Mouse (Mus musculus): ENCODE data around the gene Jade1.

Gene Jade1

GRCm38 (mm10) chr3:41598412-41598811, 42.9 kb downstream of the Jade1 start:
- DNase-seq (ENCODE audit: low read depth, low spot score) = no peak

DNA sequence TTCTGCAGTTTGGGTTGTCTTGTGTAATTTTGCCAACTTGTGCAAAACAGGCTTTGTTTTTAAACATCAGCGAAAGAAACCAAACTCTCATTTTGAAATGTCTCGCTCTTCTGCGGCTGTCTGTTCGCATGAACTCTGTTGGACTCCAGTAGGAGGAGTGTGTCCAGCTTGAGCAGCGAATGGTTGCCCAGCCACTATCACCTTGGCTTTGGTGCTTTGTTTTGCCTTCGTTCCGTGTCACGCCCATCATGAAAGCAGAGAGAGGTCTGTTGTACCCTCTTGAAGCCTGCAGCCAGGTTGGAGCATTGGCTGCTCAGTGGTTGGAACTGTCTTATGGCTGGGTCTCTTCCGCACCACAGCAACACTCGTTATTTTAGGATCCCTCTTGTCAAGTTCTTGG, 43.7 kb downstream of the Jade1 start:
- DNase-seq (ENCODE audit: low read depth, low spot score) = no peak

DNA sequence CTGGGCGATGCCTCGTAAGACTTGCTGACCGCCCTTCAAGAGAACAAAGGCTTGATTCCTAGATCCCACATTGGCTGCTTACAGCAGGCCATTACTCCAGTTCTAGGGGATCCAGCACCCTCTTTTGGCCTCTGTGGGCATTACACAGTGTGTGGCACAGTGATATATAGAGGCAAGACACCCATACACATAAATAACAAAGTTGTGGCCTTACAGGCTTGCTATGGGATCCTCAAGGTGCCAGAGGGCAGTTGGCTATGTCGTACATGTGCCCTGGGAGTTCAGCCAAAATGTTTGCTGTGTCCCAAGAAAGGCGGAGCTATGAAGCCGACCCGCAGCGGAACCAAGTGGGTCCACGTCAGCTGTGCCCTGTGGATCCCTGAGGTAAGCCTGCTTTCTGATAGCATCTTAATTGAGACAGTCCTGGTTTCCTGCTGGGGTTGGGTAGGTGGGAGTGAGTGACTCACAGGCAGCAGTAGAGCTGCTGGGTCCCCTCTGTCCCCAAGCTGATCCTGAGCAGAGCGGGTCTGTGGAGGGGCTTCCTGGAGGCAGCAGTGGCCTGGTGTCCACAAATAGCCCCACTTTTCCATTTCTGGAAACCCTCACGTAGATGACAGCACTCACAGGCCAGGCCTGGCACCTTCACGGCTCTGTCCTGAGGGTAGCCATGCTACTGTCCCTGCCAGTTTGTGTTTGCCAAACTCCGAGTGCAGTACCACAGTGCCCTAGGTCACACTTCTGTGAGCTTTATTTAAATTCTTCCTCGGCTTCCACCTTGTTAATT, 44.5 kb downstream of the Jade1 start:
- DNase-seq (ENCODE audit: low read depth, low spot score) = no peak

- no peak for DNase-seq (ENCODE audit: low read depth, low spot score)
Observed at GRCm38 (mm10) chr3:41601226-41602020, 45.9 kb downstream of the Jade1 start.

- no peak for DNase-seq (ENCODE audit: low read depth, low spot score)
Observed at GRCm38 (mm10) chr3:41602933-41603332, 47.4 kb downstream of the Jade1 start.

- no peak for DNase-seq (ENCODE audit: low read depth, low spot score)
Observed at GRCm38 (mm10) chr3:41603470-41604019, 48.0 kb downstream of the Jade1 start.

- DNase-seq (ENCODE audit: low read depth, low spot score) = no peak
Observed at GRCm38 (mm10) chr3:41604629-41605321, 49.2 kb downstream of the Jade1 start.

- DNase-seq (ENCODE audit: low read depth, low spot score) = no peak
Observed at GRCm38 (mm10) chr3:41605601-41606329, 50.2 kb downstream of the Jade1 start.

GRCm38 (mm10) chr3:41606330-41606664, 50.8 kb downstream of the Jade1 start:
- no peak for DNase-seq (ENCODE audit: low read depth, low spot score)

GRCm38 (mm10) chr3:41607050-41607449, 51.5 kb downstream of the Jade1 start:
- no peak for DNase-seq (ENCODE audit: low read depth, low spot score)

- DNase-seq (ENCODE audit: low read depth, low spot score) = no peak
Observed at GRCm38 (mm10) chr3:41607467-41607866, 51.9 kb downstream of the Jade1 start.

DNA sequence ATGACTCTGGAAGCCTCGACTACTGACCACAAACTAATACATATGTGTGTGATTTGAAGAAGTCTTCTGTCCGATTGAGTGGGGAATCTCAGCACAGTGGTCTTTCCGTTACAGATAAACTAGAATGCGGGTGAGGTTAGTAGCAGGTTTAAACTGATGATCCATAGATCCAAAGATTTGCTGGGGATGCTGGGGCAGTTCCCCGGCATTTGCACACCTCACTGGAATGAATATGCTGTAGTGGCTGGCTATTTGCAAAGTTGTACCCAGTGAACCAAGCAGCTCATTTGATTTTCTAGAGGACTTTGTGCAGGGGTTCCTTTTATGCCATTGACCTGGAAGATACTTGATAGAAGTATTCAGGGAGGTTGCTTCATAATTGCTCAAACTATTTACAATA, 53.5 kb downstream of the Jade1 start:
- DNase-seq (ENCODE audit: low read depth, low spot score) = no peak

GRCm38 (mm10) chr3:41612211-41612610, 56.7 kb downstream of the Jade1 start:
- DNase-seq (ENCODE audit: low read depth, low spot score) = no peak

DNA sequence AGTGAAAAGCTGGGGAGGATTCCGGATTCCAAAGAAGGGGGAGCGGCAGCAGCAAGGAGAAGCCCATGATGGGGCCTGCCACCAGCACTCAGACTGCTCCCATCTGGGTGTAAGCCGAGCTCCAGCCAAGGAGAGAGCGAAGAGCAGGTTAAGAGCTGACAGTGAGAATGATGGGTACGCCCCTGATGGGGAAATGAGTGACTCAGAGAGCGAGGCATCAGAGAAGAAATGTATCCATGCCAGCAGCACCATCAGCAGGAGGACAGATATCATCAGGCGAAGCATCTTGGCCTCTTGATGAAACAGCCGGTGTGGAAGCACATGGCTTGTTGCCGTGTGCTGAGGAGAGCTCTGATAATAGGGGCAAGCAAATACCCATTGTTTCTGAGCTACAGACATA, 58.2 kb downstream of the Jade1 start:
- DNase-seq (ENCODE audit: low read depth, low spot score) = no peak

- DNase-seq (ENCODE audit: low read depth, low spot score) = no peak
Observed at GRCm38 (mm10) chr3:41614230-41614985, 58.9 kb downstream of the Jade1 start.

- DNase-seq (ENCODE audit: low read depth, low spot score) = no peak
Observed at GRCm38 (mm10) chr3:41618036-41618435, 62.5 kb downstream of the Jade1 start.

DNA sequence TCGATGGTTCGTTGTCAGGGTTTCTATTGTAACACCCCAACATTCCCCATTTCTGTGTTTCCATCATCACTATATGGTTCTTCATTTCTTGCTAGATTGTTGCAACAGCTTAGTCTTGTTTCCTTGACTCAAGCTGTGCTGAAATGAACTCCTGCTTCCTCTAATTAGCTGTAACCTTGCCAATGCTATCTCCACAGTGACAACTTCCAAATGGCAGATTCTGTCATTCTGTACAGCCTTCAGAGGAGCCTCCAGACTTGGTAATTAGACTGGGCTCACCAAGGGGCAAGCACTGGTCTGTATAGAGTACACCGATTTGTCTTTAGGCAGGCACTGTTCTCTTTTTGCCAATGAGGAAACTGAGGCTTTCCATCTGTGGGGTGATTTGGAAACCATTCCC, 63.0 kb downstream of the Jade1 start:
- DNase-seq (ENCODE audit: low read depth, low spot score) = no peak

- no peak for DNase-seq (ENCODE audit: low read depth, low spot score)
Observed at GRCm38 (mm10) chr3:41620971-41621370, 65.4 kb downstream of the Jade1 start.

GRCm38 (mm10) chr3:41655642-41656041, 100.1 kb downstream of the Jade1 start:
- no peak for DNase-seq (ENCODE audit: low read depth, low spot score)

Data from c-Kit-negative CD71-positive TER-119-positive erythroid progenitor cells, embryonic 14.5 days (primary cell).